ENCODE assay signal across 14 mouse cellular contexts in the genomic region with DNA sequence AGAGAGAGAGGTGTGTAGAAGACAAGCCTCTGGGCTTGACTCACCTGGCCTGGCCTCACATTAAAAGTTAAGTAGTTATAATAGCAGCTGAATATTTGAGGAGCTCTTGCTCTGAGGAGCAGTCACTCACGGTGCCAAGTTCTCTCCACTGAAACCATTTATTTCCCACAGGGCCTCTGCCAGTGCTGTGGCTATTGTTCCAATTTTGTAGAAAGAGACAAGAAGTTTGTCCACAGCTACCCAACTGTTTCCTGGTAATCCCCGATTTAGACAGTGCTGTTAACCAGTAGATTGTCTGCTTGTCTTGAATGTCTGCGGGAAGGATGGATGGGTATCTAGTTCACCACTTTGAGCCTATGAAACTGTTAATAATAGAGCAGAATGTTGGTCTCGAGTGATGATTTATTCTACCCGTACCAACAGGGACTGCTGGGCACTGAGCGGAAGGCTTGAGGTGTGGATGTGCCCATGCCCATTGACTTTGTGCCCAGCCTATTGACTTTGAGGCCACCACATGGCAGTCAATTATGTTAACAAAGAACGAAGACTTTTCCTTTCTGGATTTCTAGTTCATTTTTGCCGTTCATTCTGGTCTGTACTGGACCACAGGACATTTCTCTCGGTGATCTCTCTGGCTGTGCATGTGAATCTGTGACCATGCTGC.
"Had no signal": no experiment of that assay in that cellular context is flagged by ENCODE, and none has a peak within 500 bp of the region (broad histone marks: within the 10 kb centered on the region; RNA-seq: fewer than 3 reads in every experiment).

No protein-coding gene starts in this region.

- H3K9ac ChIP-seq: kidney, embryonic 15.5 days; limb, embryonic 15.5 days; liver, embryonic 15.5 days; lung, embryonic 15.5 days; neural tube, embryonic 15.5 days had no signal

- H3K27ac ChIP-seq: kidney, embryonic 15.5 days; limb, embryonic 15.5 days; liver, embryonic 15.5 days; lung, embryonic 15.5 days; midbrain, embryonic 10.5 days; neural tube, embryonic 15.5 days had no signal

- H3K4me1 ChIP-seq: kidney, embryonic 15.5 days; limb, embryonic 15.5 days; midbrain, embryonic 10.5 days; neural tube, embryonic 15.5 days had no signal

- H3K9me3 ChIP-seq: kidney, embryonic 15.5 days; limb, embryonic 15.5 days; liver, embryonic 15.5 days; lung, embryonic 15.5 days; midbrain, embryonic 10.5 days; neural tube, embryonic 15.5 days had no signal

- H3K27me3 ChIP-seq: kidney, embryonic 15.5 days; limb, embryonic 15.5 days; liver, embryonic 15.5 days; lung, embryonic 15.5 days; neural tube, embryonic 15.5 days had no signal

- DNase-seq: kidney, adult 2 months; kidney, postnatal 14 days; layer of hippocampus, postnatal 36 days; midbrain, embryonic 14.5 days; right cerebral cortex, adult 18-20 months; right cerebral cortex, postnatal 25 days; thymus, postnatal 36 days had no signal

- H3K4me3 ChIP-seq: kidney, embryonic 15.5 days; limb, embryonic 15.5 days; liver, embryonic 15.5 days; lung, embryonic 15.5 days; midbrain, embryonic 10.5 days; myocyte; neural tube, embryonic 15.5 days had no signal

- H3K4me2 ChIP-seq: kidney, embryonic 15.5 days; limb, embryonic 15.5 days; liver, embryonic 15.5 days; lung, embryonic 15.5 days; neural tube, embryonic 15.5 days had no signal
